ENCODE assay signal across 20 mouse cellular contexts in genomic region chr1:74153461-74154184, GRCm38 (mm10). TPM values are rescaled to one million over a fixed set of nuclear protein-coding genes. Genes with fewer than 3 reads are reported as not detected.
DNase-seq lines count a peak whose midpoint lies in the region; ATAC-seq and TF ChIP-seq lines count a peak whose summit lies in the region.
"Had no signal": no experiment of that assay in that cellular context is flagged by ENCODE, and none has a peak within 500 bp of the region (broad histone marks: within the 10 kb centered on the region; RNA-seq: fewer than 3 reads in every experiment).

Cxcr2 (plus strand) TSS chr1:74153989.

- peak; percentile 18 for DNase-seq in thymus, adult 2 months
- DNase-seq in thymus, adult 18-20 months, result no peak
- no peak for DNase-seq in cerebellum, postnatal 4 days (ENCODE audit: low spot score in 2 of 2)
- no peak for DNase-seq in lung, postnatal 0 days (ENCODE audit: low spot score)
- DNase-seq: adrenal gland, adult 8-10 months; cerebellum, adult 9-11 months; gastrocnemius, adult 2 months; heart, postnatal 4 days; kidney, adult 18-20 months; kidney, postnatal 10 days; liver, embryonic 13.5 days; lung, postnatal 14 days had no signal

- 0 out of 2 replicates have a peak within 1 kb of the TSS, but pooled peaks have one; percentile 11 for H3K4me2 ChIP-seq in liver, embryonic 12.5 days
- H3K4me2 ChIP-seq in lung, postnatal 0 days (replicated peaks; ENCODE audit: low read depth, low read length), result no peak within 1 kb of the TSS
- H3K4me2 ChIP-seq in kidney, embryonic 15.5 days, result no peak within 1 kb of the TSS
- H3K4me2 ChIP-seq: embryonic facial prominence, embryonic 13.5 days; heart, embryonic 15.5 days; liver, embryonic 13.5 days had no signal

- no peaks in the 10 kb centered on the region for H3K4me1 ChIP-seq in thymus, adult 2 months (replicated peaks; ENCODE audit: control insufficient read depth, insufficient read depth, low read length)
- peaks cover 40% of the 10 kb centered on the region for H3K4me1 ChIP-seq in liver, embryonic 12.5 days
- H3K4me1 ChIP-seq in lung, postnatal 0 days (ENCODE audit: insufficient read depth, low read depth, low read length), result no peaks in the 10 kb centered on the region
- no peaks in the 10 kb centered on the region for H3K4me1 ChIP-seq in kidney, embryonic 15.5 days

- ATAC-seq in liver, embryonic 12.5 days, result no peak
- peak; percentile 49 for ATAC-seq in neutrophil, adult 5-6 weeks (ENCODE audit: extremely low read depth, insufficient number of reproducible peaks, low FRiP score, poor library complexity, severe bottlenecking)
- ATAC-seq in lung, postnatal 0 days, result no peak
- no peak for ATAC-seq in kidney, embryonic 15.5 days (replicated peaks; ENCODE audit: low FRiP score)
- ATAC-seq: hindbrain, postnatal 0 days had no signal

- no peak within 1 kb of the TSS for H3K9ac ChIP-seq in liver, embryonic 12.5 days
- H3K9ac ChIP-seq in lung, postnatal 0 days (replicated peaks; ENCODE audit: low read depth), result no peak within 1 kb of the TSS
- no peak within 1 kb of the TSS for H3K9ac ChIP-seq in kidney, embryonic 15.5 days
- H3K9ac ChIP-seq: embryonic facial prominence, embryonic 13.5 days; heart, embryonic 15.5 days; liver, embryonic 13.5 days had no signal

- TF ChIP-seq POLR2A in thymus, adult 2 months (IDR thresholded peaks at IDR 0.05; ENCODE audit: control insufficient read depth, extremely low read depth, insufficient read depth, low read length, poor library complexity), result no peak

- TF ChIP-seq CTCF in thymus, adult 2 months (IDR thresholded peaks at IDR 0.05; ENCODE audit: borderline replicate concordance, control insufficient read depth, extremely low read depth, insufficient read depth, low read length, poor library complexity), result no peak
- no peak for TF ChIP-seq CTCF in lung, postnatal 0 days (IDR thresholded peaks at IDR 0.05)

- H3K27me3 ChIP-seq in thymus, adult 2 months (ENCODE audit: control insufficient read depth, insufficient read depth, low read length), result no peaks in the 10 kb centered on the region
- peaks cover 4% of the 10 kb centered on the region; the same call in 1 of the 2 replicates for H3K27me3 ChIP-seq in liver, embryonic 12.5 days (replicated peaks)
- H3K27me3 ChIP-seq in lung, postnatal 0 days (replicated peaks; ENCODE audit: insufficient read depth, low read length), result no peaks in the 10 kb centered on the region
- no peaks in the 10 kb centered on the region for H3K27me3 ChIP-seq in kidney, embryonic 15.5 days
- H3K27me3 ChIP-seq: embryonic facial prominence, embryonic 13.5 days; heart, embryonic 15.5 days; liver, embryonic 13.5 days had no signal

- no peaks in the 10 kb centered on the region for H3K9me3 ChIP-seq in liver, embryonic 12.5 days (replicated peaks)
- H3K9me3 ChIP-seq in lung, postnatal 0 days (ENCODE audit: low read length), result no peaks in the 10 kb centered on the region
- H3K9me3 ChIP-seq in kidney, embryonic 15.5 days (replicated peaks), result no peaks in the 10 kb centered on the region
- H3K9me3 ChIP-seq: embryonic facial prominence, embryonic 13.5 days; heart, embryonic 15.5 days; liver, embryonic 13.5 days had no signal

- H3K4me3 ChIP-seq in thymus, adult 2 months (ENCODE audit: control insufficient read depth, insufficient read depth, low read length), result no peak within 1 kb of the TSS
- H3K4me3 ChIP-seq in liver, embryonic 12.5 days, result no peak within 1 kb of the TSS
- no peak within 1 kb of the TSS for H3K4me3 ChIP-seq in lung, postnatal 0 days (ENCODE audit: low read depth, low read length)
- no peak within 1 kb of the TSS for H3K4me3 ChIP-seq in kidney, embryonic 15.5 days (replicated peaks)
- H3K4me3 ChIP-seq: embryonic facial prominence, embryonic 13.5 days; gastrocnemius, adult 2 months; heart, embryonic 15.5 days; layer of hippocampus, adult 2 months; liver, embryonic 13.5 days had no signal

- 58% methylated on average over 8 of the region's 8 CpGs for WGBS in thymus, adult 2 months
- 33% methylated on average over 8 of the region's 8 CpGs for WGBS in liver, embryonic 12.5 days (ENCODE audit: insufficient replicate concordance)
- 58% methylated on average over 8 of the region's 8 CpGs for WGBS in lung, postnatal 0 days
- 63% methylated on average over 8 of the region's 8 CpGs for WGBS in kidney, embryonic 15.5 days

- no peak for TF ChIP-seq EP300 in lung, postnatal 0 days (IDR thresholded peaks at IDR 0.05)

- no peak within 1 kb of the TSS for H3K27ac ChIP-seq in thymus, adult 2 months (ENCODE audit: control insufficient read depth, insufficient read depth, low read length)
- H3K27ac ChIP-seq in liver, embryonic 12.5 days, result no peak within 1 kb of the TSS
- no peak within 1 kb of the TSS for H3K27ac ChIP-seq in lung, postnatal 0 days (ENCODE audit: low read length)
- no peak within 1 kb of the TSS for H3K27ac ChIP-seq in kidney, embryonic 15.5 days
- H3K27ac ChIP-seq: embryonic facial prominence, embryonic 13.5 days; gastrocnemius, adult 2 months; heart, embryonic 15.5 days; hindbrain, postnatal 0 days; layer of hippocampus, adult 2 months; liver, embryonic 13.5 days had no signal

- no peaks in the 10 kb centered on the region for H3K36me3 ChIP-seq in thymus, adult 2 months (ENCODE audit: control insufficient read depth, insufficient read depth, low read length)
- no peaks in the 10 kb centered on the region for H3K36me3 ChIP-seq in liver, embryonic 12.5 days
- no peaks in the 10 kb centered on the region for H3K36me3 ChIP-seq in lung, postnatal 0 days (ENCODE audit: insufficient read depth, low read length)
- H3K36me3 ChIP-seq in kidney, embryonic 15.5 days, result no peaks in the 10 kb centered on the region
- H3K36me3 ChIP-seq: embryonic facial prominence, embryonic 13.5 days; heart, embryonic 15.5 days; liver, embryonic 13.5 days had no signal

RNA-seq across cellular contexts. Expression of gene Cxcr2, which starts in this region (rescaled TPM):
- polyA plus RNA-seq in thymus, adult 2 months (2012; rRNA removed), result 0.74 and 2.2 TPM in 2 replicates
- 0.65 and 0.97 TPM in 2 replicates for polyA plus RNA-seq in liver, embryonic 12.5 days (2016; fragmentation: Nextera tagmentation; extraction: Ambion mirVana)
- 1,102 and 1,145 TPM in 2 replicates for total RNA-seq in neutrophil, adult 5-6 weeks (2017)
- 1.9 and 2.4 TPM in 2 replicates for polyA plus RNA-seq in lung, postnatal 0 days (2015; fragmentation: Nextera tagmentation; extraction: Ambion mirVana)
- 0.12 and 0.16 TPM in 2 replicates for polyA plus RNA-seq in kidney, embryonic 15.5 days (2015; fragmentation: Nextera tagmentation; extraction: Ambion mirVana)
- total RNA-seq: layer of hippocampus, adult 2 months; left cerebral cortex, adult 18-20 months had no signal
